Mouse (Mus musculus): Measurements from ENCODE around the gene Nova2. TPM values are rescaled to one million over a fixed set of nuclear protein-coding genes. Genes with fewer than 3 reads are reported as not detected.

Nova2 gene
- polyA plus RNA-seq, 1 experiment, result 1.3 TPM

DNA sequence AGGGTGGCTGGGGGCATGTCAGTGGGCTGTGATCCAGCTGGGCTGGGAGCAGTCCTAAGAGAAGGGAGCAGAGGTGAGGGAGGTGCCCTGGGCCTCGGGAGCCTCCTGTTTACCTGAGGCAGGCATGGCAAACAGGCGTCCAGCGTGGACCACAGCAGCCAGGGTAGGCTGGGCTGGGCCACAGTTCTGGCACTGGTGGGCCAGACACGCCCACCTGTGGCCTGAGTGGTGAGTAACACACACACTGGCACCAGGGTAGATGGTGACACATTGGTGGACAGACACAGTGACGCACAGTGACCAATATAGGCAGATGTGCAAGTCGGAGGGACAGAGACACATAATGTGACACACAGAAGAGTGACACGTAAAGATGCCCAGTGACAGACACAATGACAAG, 84.9 kb downstream of the Nova2 start:
- DNase-seq (ENCODE audit: low read depth), result no peak

DNA sequence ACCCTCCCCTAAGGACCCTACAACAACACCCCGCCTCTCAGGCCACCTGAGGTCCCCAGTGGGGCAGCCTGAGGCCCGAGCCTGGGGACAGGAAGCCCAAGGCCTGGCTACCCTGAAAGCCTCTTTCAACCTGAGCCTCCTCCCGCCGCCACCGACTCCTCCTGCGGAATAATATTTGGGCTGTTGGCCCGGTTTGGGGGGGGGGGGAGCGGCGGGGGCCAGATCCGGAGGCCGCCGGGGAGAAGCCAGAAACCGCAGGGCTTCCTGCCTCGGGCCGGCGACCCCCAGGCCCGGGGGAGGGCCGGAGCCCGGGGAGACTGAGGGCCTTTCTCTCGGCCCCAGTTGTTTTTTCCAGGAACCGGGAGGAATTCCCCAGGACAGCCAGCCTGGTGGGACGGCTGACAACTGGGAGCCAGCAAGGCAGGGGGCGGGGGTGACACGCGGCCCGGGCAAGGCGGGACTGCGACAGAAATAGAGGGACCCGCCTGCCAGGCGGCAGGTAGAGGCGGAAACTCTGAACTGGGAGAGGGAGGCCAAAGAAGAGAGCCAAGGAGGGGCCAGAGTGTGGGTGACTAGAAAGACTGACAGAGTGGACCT, 86.4 kb downstream of the Nova2 start:
- DNase-seq (ENCODE audit: low read depth), result no peak

DNA sequence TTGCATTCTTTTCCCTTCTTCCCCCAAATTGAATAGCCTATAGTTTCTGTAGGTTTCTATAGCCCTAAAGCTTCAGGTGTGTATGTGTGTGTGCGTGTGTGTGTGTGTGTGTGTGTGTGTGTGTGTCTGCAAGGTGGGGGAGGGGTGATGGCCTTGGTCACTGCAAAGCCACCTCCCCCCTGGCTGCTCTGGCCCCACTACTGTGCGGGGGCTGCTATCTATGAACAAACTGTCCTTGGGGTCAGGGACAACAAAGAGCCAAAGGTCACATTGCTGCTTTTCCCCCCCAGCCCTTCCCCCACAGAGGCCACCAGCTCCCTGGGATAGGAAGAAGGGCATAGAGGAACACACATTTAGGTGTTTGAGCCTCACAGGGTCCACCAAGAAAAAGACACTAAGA, 87.2 kb downstream of the Nova2 start:
- no peak for DNase-seq (ENCODE audit: low read depth)

DNA sequence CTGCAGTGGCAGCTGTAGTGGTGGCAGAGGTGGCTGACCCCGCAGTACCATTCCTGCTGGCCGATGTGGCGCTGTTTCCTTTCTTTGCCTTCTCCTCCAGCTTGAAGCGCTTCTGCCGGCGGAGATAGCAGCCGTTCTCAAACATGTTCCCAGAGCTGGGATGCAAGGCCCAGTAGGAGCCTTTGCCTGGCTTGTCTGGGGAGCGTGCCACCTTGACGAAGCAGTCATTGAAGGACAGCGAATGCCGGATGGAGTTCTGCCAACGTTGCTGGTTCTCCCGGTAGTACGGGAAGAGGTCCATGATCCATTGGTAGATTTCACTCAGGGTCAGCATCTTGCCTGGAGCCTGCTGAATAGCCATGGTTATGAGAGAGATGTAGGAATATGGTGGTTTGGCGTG, 88.8 kb downstream of the Nova2 start:
- no peak for DNase-seq (ENCODE audit: low read depth)

Other genes starting within 250 kb of the Nova2 start
- not detected in 2 replicates for gene Psg20, start 239.7 kb upstream of the Nova2 start, polyA plus RNA-seq (2012; rRNA removed)
- not detected in 2 replicates for gene Psg22, start 207.8 kb upstream of the Nova2 start, polyA plus RNA-seq (2012; rRNA removed)
- not detected in 2 replicates for gene Psg19, start 127.4 kb upstream of the Nova2 start, polyA plus RNA-seq (2012; rRNA removed)
- gene Psg17, start 104.3 kb upstream of the Nova2 start, polyA plus RNA-seq (2012; rRNA removed), result 0.14 TPM in 1 of 2 replicates, not detected in the other
- 7.5 and 9.1 TPM in 2 replicates for gene Mill2, start 85.9 kb upstream of the Nova2 start, polyA plus RNA-seq (2012; rRNA removed)
- 6.2 and 7.1 TPM in 2 replicates for gene Pglyrp1, start 54.6 kb upstream of the Nova2 start, polyA plus RNA-seq (2012; rRNA removed)
- gene Ccdc61, start 15.5 kb upstream of the Nova2 start, polyA plus RNA-seq (2012; rRNA removed), result 20.1 and 23.2 TPM in 2 replicates
- not detected in 2 replicates for gene Nanos2, start 61.5 kb downstream of the Nova2 start, polyA plus RNA-seq (2012; rRNA removed)
- gene Mypop, start 65.4 kb downstream of the Nova2 start, polyA plus RNA-seq (2012; rRNA removed), result 3.4 and 5.6 TPM in 2 replicates
- gene Irf2bp1, start 78.2 kb downstream of the Nova2 start, polyA plus RNA-seq (2012; rRNA removed), result 19.4 and 26.1 TPM in 2 replicates
- 0.07 and 0.09 TPM in 2 replicates for gene Foxa3, start 97.7 kb downstream of the Nova2 start, polyA plus RNA-seq (2012; rRNA removed)
- gene Sympk, start 98.5 kb downstream of the Nova2 start, polyA plus RNA-seq (2012; rRNA removed), result 65.9 and 73.5 TPM in 2 replicates
- 0.38 and 0.76 TPM in 2 replicates for gene Rsph6a, start 128.8 kb downstream of the Nova2 start, polyA plus RNA-seq (2012; rRNA removed)
- 52.6 and 61.1 TPM in 2 replicates for gene Dmwd, start 150.3 kb downstream of the Nova2 start, polyA plus RNA-seq (2012; rRNA removed)
- 234 and 248 TPM in 2 replicates for gene Dmpk, start 158.0 kb downstream of the Nova2 start, polyA plus RNA-seq (2012; rRNA removed)
- 33.2 and 35.6 TPM in 2 replicates for gene Six5, start 168.7 kb downstream of the Nova2 start, polyA plus RNA-seq (2012; rRNA removed)
- 0.13 and 0.19 TPM in 2 replicates for gene Gm4969, start 192.5 kb downstream of the Nova2 start, polyA plus RNA-seq (2012; rRNA removed)
- 7.9 and 9.3 TPM in 2 replicates for gene Fbxo46, start 194.0 kb downstream of the Nova2 start, polyA plus RNA-seq (2012; rRNA removed)
- gene Qpctl, start 223.4 kb downstream of the Nova2 start, polyA plus RNA-seq (2012; rRNA removed), result 14.9 and 19.4 TPM in 2 replicates
- 30.6 and 37.8 TPM in 2 replicates for gene Snrpd2, start 223.8 kb downstream of the Nova2 start, polyA plus RNA-seq (2012; rRNA removed)
- gene Gipr, start 240.2 kb downstream of the Nova2 start, polyA plus RNA-seq (2012; rRNA removed), result 2.6 and 3.9 TPM in 2 replicates

Data from gonadal fat pad, adult 2 months (tissue).